ENCODE assay signal across 8 mouse cellular contexts in genomic region chr3:36571361-36571826, GRCm38 (mm10). TPM values are rescaled to one million over a fixed set of nuclear protein-coding genes. Genes with fewer than 3 reads are reported as not detected.
DNase-seq lines count a peak whose midpoint lies in the region; ATAC-seq and TF ChIP-seq lines count a peak whose summit lies in the region.

No protein-coding gene starts in this region.

- TF ChIP-seq POLR2A in kidney, adult 2 months (IDR thresholded peaks at IDR 0.05; ENCODE audit: low read depth, low read length): no peak
- no peak for TF ChIP-seq POLR2A in ES-Bruce4 (IDR thresholded peaks at IDR 0.05; ENCODE audit: insufficient read depth, low read length)

- TF ChIP-seq EP300 in ES-Bruce4 (IDR thresholded peaks at IDR 0.05; ENCODE audit: insufficient read depth, low read depth, low read length): no peak

- ATAC-seq in embryonic facial prominence, embryonic 11.5 days (replicated peaks; ENCODE audit: insufficient number of reproducible peaks, low FRiP score, low TSS enrichment, low read depth): peak; percentile 61
- ATAC-seq in intestine, embryonic 16.5 days: peak; percentile 33; the same call in 1 of the 2 replicates
- no peak; the same call in 1 of the 2 replicates for ATAC-seq in midbrain, embryonic 15.5 days (replicated peaks)
- ATAC-seq in activated CD4-positive, CD25-positive, alpha-beta regulatory T cell, adult 4 months: no peak

- TF ChIP-seq CTCF in kidney, adult 2 months (conservative IDR thresholded peaks at IDR 0.05; ENCODE audit: insufficient read depth, insufficient read length, low read depth, low read length): no peak
- TF ChIP-seq CTCF in ES-Bruce4 (IDR thresholded peaks at IDR 0.05; ENCODE audit: low read depth, low read length): no peak

- peak overlapping the region; percentile 59 for H3K4me2 ChIP-seq in embryonic facial prominence, embryonic 11.5 days (ENCODE audit: low read depth, low read length)
- peak overlapping the region; percentile 79 for H3K4me2 ChIP-seq in intestine, embryonic 16.5 days (ENCODE audit: low read depth, low read length)
- H3K4me2 ChIP-seq in midbrain, embryonic 15.5 days: peak overlapping the region; percentile 99

- no peaks in the 10 kb centered on the region for H3K9me3 ChIP-seq in ES-Bruce4 (replicated peaks; ENCODE audit: control insufficient read depth, insufficient read depth, low read length, poor library complexity, severe bottlenecking)
- no peaks in the 10 kb centered on the region for H3K9me3 ChIP-seq in embryonic facial prominence, embryonic 11.5 days (replicated peaks; ENCODE audit: control insufficient read depth, low read length)
- no peaks in the 10 kb centered on the region for H3K9me3 ChIP-seq in intestine, embryonic 16.5 days (ENCODE audit: control insufficient read depth, low read length)
- H3K9me3 ChIP-seq in midbrain, embryonic 15.5 days: no peaks in the 10 kb centered on the region

- H3K9ac ChIP-seq in ES-Bruce4 (ENCODE audit: low read depth, poor library complexity, severe bottlenecking): peak overlapping the region; percentile 95
- H3K9ac ChIP-seq in embryonic facial prominence, embryonic 11.5 days (replicated peaks; ENCODE audit: low read length): peak overlapping the region; percentile 94
- peak overlapping the region; percentile 89 for H3K9ac ChIP-seq in intestine, embryonic 16.5 days (ENCODE audit: low read depth, low read length)
- peak overlapping the region; percentile 31; the same call in 1 of the 2 replicates for H3K9ac ChIP-seq in midbrain, embryonic 15.5 days

- no peaks in the 10 kb centered on the region; the same call in 1 of the 2 replicates for H3K36me3 ChIP-seq in kidney, adult 2 months (ENCODE audit: control insufficient read depth, insufficient read depth, low read length)
- peaks cover 41% of the 10 kb centered on the region for H3K36me3 ChIP-seq in ES-Bruce4 (ENCODE audit: control insufficient read depth, insufficient read depth, low read length, poor library complexity, severe bottlenecking)
- peaks cover 12% of the 10 kb centered on the region for H3K36me3 ChIP-seq in embryonic facial prominence, embryonic 11.5 days (replicated peaks; ENCODE audit: control insufficient read depth, insufficient read depth, low read depth, low read length)
- H3K36me3 ChIP-seq in intestine, embryonic 16.5 days (ENCODE audit: control insufficient read depth, insufficient read depth, low read length): 0 out of 2 replicates have a peak, but pooled peaks cover 4% of the 10 kb centered on the region
- H3K36me3 ChIP-seq in midbrain, embryonic 15.5 days (replicated peaks): peaks cover 12% of the 10 kb centered on the region

- H3K27me3 ChIP-seq in kidney, adult 2 months (replicated peaks; ENCODE audit: control insufficient read depth, insufficient read depth, low read length): no peaks in the 10 kb centered on the region
- no peaks in the 10 kb centered on the region for H3K27me3 ChIP-seq in ES-Bruce4 (ENCODE audit: control insufficient read depth, insufficient read depth, low read length, poor library complexity, severe bottlenecking)
- no peaks in the 10 kb centered on the region for H3K27me3 ChIP-seq in embryonic facial prominence, embryonic 11.5 days (ENCODE audit: control insufficient read depth, insufficient read depth, low read length)
- no peaks in the 10 kb centered on the region for H3K27me3 ChIP-seq in intestine, embryonic 16.5 days (replicated peaks; ENCODE audit: control insufficient read depth, insufficient read depth, low read length)
- H3K27me3 ChIP-seq in midbrain, embryonic 15.5 days (replicated peaks): no peaks in the 10 kb centered on the region

- H3K4me1 ChIP-seq in kidney, adult 2 months (ENCODE audit: control insufficient read depth, insufficient read depth, low read length): peaks cover 5% of the 10 kb centered on the region; the same call in 1 of the 2 replicates
- no peaks in the 10 kb centered on the region for H3K4me1 ChIP-seq in ES-Bruce4 (ENCODE audit: control insufficient read depth, insufficient read depth, low read length)
- no peaks in the 10 kb centered on the region; the same call in 1 of the 2 replicates for H3K4me1 ChIP-seq in embryonic facial prominence, embryonic 11.5 days (ENCODE audit: control insufficient read depth, insufficient read depth, low read length)
- peaks cover 15% of the 10 kb centered on the region for H3K4me1 ChIP-seq in intestine, embryonic 16.5 days (ENCODE audit: control insufficient read depth, insufficient read depth, low read length)
- peaks cover 16% of the 10 kb centered on the region for H3K4me1 ChIP-seq in midbrain, embryonic 15.5 days

- peak overlapping the region; percentile 59 for H3K4me3 ChIP-seq in kidney, adult 2 months (ENCODE audit: insufficient read depth, low read depth, low read length)
- H3K4me3 ChIP-seq in ES-Bruce4 (ENCODE audit: low read depth, low read length): peak overlapping the region; percentile 97
- H3K4me3 ChIP-seq in embryonic facial prominence, embryonic 11.5 days (ENCODE audit: low read depth, low read length): peak overlapping the region; percentile 89
- H3K4me3 ChIP-seq in intestine, embryonic 16.5 days (ENCODE audit: low read length): peak overlapping the region; percentile 93
- peak overlapping the region; percentile 67 for H3K4me3 ChIP-seq in midbrain, embryonic 15.5 days

- WGBS in kidney, adult 2 months: under 1% methylated on average over 46 of the region's 46 CpGs
- under 1% methylated on average over 46 of the region's 46 CpGs for WGBS in embryonic facial prominence, embryonic 11.5 days
- under 1% methylated on average over 46 of the region's 46 CpGs for WGBS in intestine, embryonic 16.5 days
- WGBS in midbrain, embryonic 15.5 days: under 1% methylated on average over 46 of the region's 46 CpGs

- DNase-seq in kidney, adult 2 months: peak; percentile 10
- DNase-seq in kidney, postnatal 10 days: no peak
- DNase-seq in embryonic facial prominence, embryonic 11.5 days (ENCODE audit: low spot score): peak; percentile 37
- DNase-seq in thymus, postnatal 25 days: no peak

- H3K27ac ChIP-seq in kidney, adult 2 months (ENCODE audit: insufficient read depth, low read depth, low read length): no peak overlapping the region
- H3K27ac ChIP-seq in ES-Bruce4 (ENCODE audit: insufficient read depth, low read length): peak overlapping the region; percentile 24; the same call in 1 of the 2 replicates
- peak overlapping the region; percentile 73 for H3K27ac ChIP-seq in embryonic facial prominence, embryonic 11.5 days (replicated peaks; ENCODE audit: low read depth, low read length)
- H3K27ac ChIP-seq in intestine, embryonic 16.5 days (ENCODE audit: low read length): peak overlapping the region; percentile 66
- H3K27ac ChIP-seq in midbrain, embryonic 15.5 days: no peak overlapping the region

RNA-seq across cellular contexts. Expression of gene Ccna2, which starts 0.6 kb away (rescaled TPM):
- 1.6 and 1.7 TPM in 2 replicates for polyA plus RNA-seq in kidney, adult 2 months (2012; rRNA removed)
- 237 and 266 TPM in 2 replicates for polyA plus RNA-seq in ES-Bruce4 (2011; ENCODE audit: insufficient read depth, insufficient read length, low read depth, missing spikeins)
- 275 and 297 TPM in 2 replicates for polyA plus RNA-seq in embryonic facial prominence, embryonic 11.5 days (2014; fragmentation: Nextera tagmentation; extraction: Ambion mirVana)
- 140 and 155 TPM in 2 replicates for polyA plus RNA-seq in intestine, embryonic 16.5 days (2015; fragmentation: Nextera tagmentation; extraction: Ambion mirVana)
- 28.0 and 29.7 TPM in 2 replicates for polyA plus RNA-seq in midbrain, embryonic 15.5 days (2015; fragmentation: Nextera tagmentation; extraction: Ambion mirVana)
- 10 to 100 TPM; 14.7 to 15.1 TPM for polyA plus RNA-seq in activated CD4-positive, CD25-positive, alpha-beta regulatory T cell, adult 4 months (2017; shearing (Covaris generic))

RNA-seq across cellular contexts. Expression of gene Exosc9, which starts 19.0 kb away (rescaled TPM):
- polyA plus RNA-seq in kidney, adult 2 months (2012; rRNA removed): 9.0 and 9.8 TPM in 2 replicates
- polyA plus RNA-seq in ES-Bruce4 (2011; ENCODE audit: insufficient read depth, insufficient read length, low read depth, missing spikeins): 68.2 and 72.2 TPM in 2 replicates
- 89.1 and 90.5 TPM in 2 replicates for polyA plus RNA-seq in embryonic facial prominence, embryonic 11.5 days (2014; fragmentation: Nextera tagmentation; extraction: Ambion mirVana)
- 55.6 and 69.1 TPM in 2 replicates for polyA plus RNA-seq in intestine, embryonic 16.5 days (2015; fragmentation: Nextera tagmentation; extraction: Ambion mirVana)
- 79.4 and 82.0 TPM in 2 replicates for polyA plus RNA-seq in midbrain, embryonic 15.5 days (2015; fragmentation: Nextera tagmentation; extraction: Ambion mirVana)
- 10 to 100 TPM; 48.1 to 54.1 TPM for polyA plus RNA-seq in activated CD4-positive, CD25-positive, alpha-beta regulatory T cell, adult 4 months (2017; shearing (Covaris generic))

RNA-seq across cellular contexts. Expression of gene Bbs7, which starts 41.9 kb away (rescaled TPM):
- polyA plus RNA-seq in kidney, adult 2 months (2012; rRNA removed): 4.1 and 4.6 TPM in 2 replicates
- 10.3 and 12.7 TPM in 2 replicates for polyA plus RNA-seq in ES-Bruce4 (2011; ENCODE audit: insufficient read depth, insufficient read length, low read depth, missing spikeins)
- polyA plus RNA-seq in embryonic facial prominence, embryonic 11.5 days (2014; fragmentation: Nextera tagmentation; extraction: Ambion mirVana): 16.6 and 16.9 TPM in 2 replicates
- polyA plus RNA-seq in intestine, embryonic 16.5 days (2015; fragmentation: Nextera tagmentation; extraction: Ambion mirVana): 9.5 and 10.3 TPM in 2 replicates
- polyA plus RNA-seq in midbrain, embryonic 15.5 days (2015; fragmentation: Nextera tagmentation; extraction: Ambion mirVana): 22.3 and 24.9 TPM in 2 replicates
- under 1 TPM in 1 of 2 experiments, not detected in 1; 0.17 TPM for polyA plus RNA-seq in activated CD4-positive, CD25-positive, alpha-beta regulatory T cell, adult 4 months (2017; shearing (Covaris generic))

RNA-seq across cellular contexts. Expression of gene Gm11549, which starts 49.8 kb away (rescaled TPM):
- not detected in 2 replicates for polyA plus RNA-seq in kidney, adult 2 months (2012; rRNA removed)
- polyA plus RNA-seq in ES-Bruce4 (2011; ENCODE audit: insufficient read depth, insufficient read length, low read depth, missing spikeins): not detected in 2 replicates
- 0.10 and 0.26 TPM in 2 replicates for polyA plus RNA-seq in embryonic facial prominence, embryonic 11.5 days (2014; fragmentation: Nextera tagmentation; extraction: Ambion mirVana)
- 0.54 TPM in 2 replicates for polyA plus RNA-seq in intestine, embryonic 16.5 days (2015; fragmentation: Nextera tagmentation; extraction: Ambion mirVana)
- polyA plus RNA-seq in midbrain, embryonic 15.5 days (2015; fragmentation: Nextera tagmentation; extraction: Ambion mirVana): 0.34 and 0.39 TPM in 2 replicates
- not detected for polyA plus RNA-seq in activated CD4-positive, CD25-positive, alpha-beta regulatory T cell, adult 4 months (2017; shearing (Covaris generic))

Comparison
In these comparisons a context has a peak if more than half of its experiments do, and no peak if none do; other contexts are left out.
1. DNase-seq: peak in kidney, adult 2 months (single experiment) and embryonic facial prominence, embryonic 11.5 days (single experiment); none in kidney, postnatal 10 days (single experiment) and thymus, postnatal 25 days (single experiment).
2. H3K27ac ChIP-seq: peak in ES-Bruce4 (single experiment), embryonic facial prominence, embryonic 11.5 days (single experiment) and intestine, embryonic 16.5 days (single experiment); none in kidney, adult 2 months (single experiment) and midbrain, embryonic 15.5 days (single experiment).
3. H3K9ac ChIP-seq: peak in every context shown above with its lines; median percentile 95 in ES-Bruce4; 94 in embryonic facial prominence, embryonic 11.5 days; 89 in intestine, embryonic 16.5 days; 31 in midbrain, embryonic 15.5 days.
4. ATAC-seq: peak in embryonic facial prominence, embryonic 11.5 days (single experiment) and intestine, embryonic 16.5 days (single experiment); none in midbrain, embryonic 15.5 days (single experiment) and activated CD4-positive, CD25-positive, alpha-beta regulatory T cell, adult 4 months (single experiment).
5. Peak in every context shown above with its lines, with median percentiles within 50 percentile points of each other: H3K4me3 ChIP-seq and H3K4me2 ChIP-seq.